Mouse (Mus musculus): Measurements from ENCODE around the gene Acot11.
"Not testable (repeated sequence)": the region's sequence is repeated elsewhere in the genome, so short reads cannot be mapped to it uniquely, and the experiment has no call there.

The Acot11 gene

GRCm38 (mm10) chr4:106778116-106778788 lies 26.5 kb downstream of the Acot11 start:
- DNase-seq (ENCODE audit: low spot score in 2 of 2), result peak; percentile 83 to 92

- peak in 1 of 2 experiments; percentile 45 for DNase-seq (ENCODE audit: low spot score in 2 of 2)
Observed at GRCm38 (mm10) chr4:106776998-106777397, 27.8 kb downstream of the Acot11 start.

- not testable (repeated sequence) for DNase-seq (ENCODE audit: low spot score in 2 of 2)
Observed at GRCm38 (mm10) chr4:106775767-106776166, 29.0 kb downstream of the Acot11 start.

GRCm38 (mm10) chr4:106772558-106772957 lies 32.2 kb downstream of the Acot11 start:
- no peak for DNase-seq (ENCODE audit: low spot score in 2 of 2)

GRCm38 (mm10) chr4:106769306-106769705 lies 35.5 kb downstream of the Acot11 start:
- DNase-seq (ENCODE audit: low spot score in 2 of 2), result no peak

- no peak for DNase-seq (ENCODE audit: low spot score in 2 of 2)
Observed at GRCm38 (mm10) chr4:106764166-106764565, 40.6 kb downstream of the Acot11 start.

GRCm38 (mm10) chr4:106751726-106752125 lies 53.1 kb downstream of the Acot11 start:
- DNase-seq (ENCODE audit: low spot score in 2 of 2), result no peak

GRCm38 (mm10) chr4:106749699-106750098 lies 55.1 kb downstream of the Acot11 start:
- DNase-seq (ENCODE audit: low spot score in 2 of 2), result peak; percentile 43 to 72

- DNase-seq (ENCODE audit: low spot score in 2 of 2), result no peak
Observed at GRCm38 (mm10) chr4:106747001-106747580, 57.7 kb downstream of the Acot11 start.

GRCm38 (mm10) chr4:106745862-106746261 lies 58.9 kb downstream of the Acot11 start:
- no peak for DNase-seq (ENCODE audit: low spot score in 2 of 2)

GRCm38 (mm10) chr4:106737904-106738303 lies 66.9 kb downstream of the Acot11 start:
- no peak for DNase-seq (ENCODE audit: low spot score in 2 of 2)

- DNase-seq (ENCODE audit: low spot score in 2 of 2), result not testable (repeated sequence)
Observed at GRCm38 (mm10) chr4:106736884-106737283, 67.9 kb downstream of the Acot11 start.

GRCm38 (mm10) chr4:106733636-106734035 lies 71.2 kb downstream of the Acot11 start, which contains the start of gene Fam151a:
Gene Fam151a, plus strand, starts transcription at chr4:106733889.
- DNase-seq (ENCODE audit: low spot score in 2 of 2), result no peak

GRCm38 (mm10) chr4:106730814-106731213 lies 74.0 kb downstream of the Acot11 start, which contains the start of gene Mroh7:
Gene Mroh7, minus strand, starts transcription at chr4:106730925.
- no peak for DNase-seq (ENCODE audit: low spot score in 2 of 2)

GRCm38 (mm10) chr4:106720631-106721030 lies 84.2 kb downstream of the Acot11 start:
- DNase-seq (ENCODE audit: low spot score in 2 of 2), result no peak

GRCm38 (mm10) chr4:106713622-106714021 lies 91.2 kb downstream of the Acot11 start:
- DNase-seq (ENCODE audit: low spot score in 2 of 2), result no peak

GRCm38 (mm10) chr4:106708408-106708807 lies 96.4 kb downstream of the Acot11 start:
- DNase-seq (ENCODE audit: low spot score in 2 of 2), result peak; percentile 87 to 91

GRCm38 (mm10) chr4:106707957-106708356 lies 96.8 kb downstream of the Acot11 start:
- DNase-seq (ENCODE audit: low spot score in 2 of 2), result no peak

GRCm38 (mm10) chr4:106705096-106705665 lies 99.6 kb downstream of the Acot11 start:
- no peak for DNase-seq (ENCODE audit: low spot score in 2 of 2)

- peak in 1 of 2 experiments; percentile 57 for DNase-seq (ENCODE audit: low spot score in 2 of 2)
Observed at GRCm38 (mm10) chr4:106704416-106704815, 100.4 kb downstream of the Acot11 start.

GRCm38 (mm10) chr4:106703956-106704355 lies 100.8 kb downstream of the Acot11 start:
- DNase-seq (ENCODE audit: low spot score in 2 of 2), result no peak

GRCm38 (mm10) chr4:106700798-106701197 lies 104.0 kb downstream of the Acot11 start:
- no peak for DNase-seq (ENCODE audit: low spot score in 2 of 2)

GRCm38 (mm10) chr4:106699989-106700388 lies 104.8 kb downstream of the Acot11 start:
- DNase-seq (ENCODE audit: low spot score in 2 of 2), result no peak

All from cerebellum, postnatal 4 days (tissue).